Mouse (Mus musculus): ENCODE results near the gene Anks1b. TPM values are rescaled to one million over a fixed set of nuclear protein-coding genes. Genes with fewer than 3 reads are reported as not detected.

Anks1b gene
- polyA plus RNA-seq, 1 experiment from 2014 or later: 1.5 TPM

GRCm38 (mm10) chr10:90688696-90689252, 815.5 kb downstream of the Anks1b start:
- H3K27ac ChIP-seq (ENCODE audit: low read length): no peak overlapping the region
- H3K4me2 ChIP-seq (replicated peaks; ENCODE audit: low read depth, low read length): no peak overlapping the region
- no peaks in the 10 kb centered on the region for H3K9me3 ChIP-seq (ENCODE audit: control insufficient read depth, low read depth, low read length)
- WGBS: 78% methylated on average over 13 of the region's 13 CpGs
- no peak overlapping the region for H3K4me3 ChIP-seq (ENCODE audit: low read depth, low read length)
- H3K36me3 ChIP-seq (ENCODE audit: control insufficient read depth, insufficient read depth, low read length): no peaks in the 10 kb centered on the region
- no peaks in the 10 kb centered on the region for H3K4me1 ChIP-seq (ENCODE audit: control insufficient read depth, insufficient read depth, low read length)
- H3K27me3 ChIP-seq (ENCODE audit: control insufficient read depth, insufficient read depth, low read length): no peaks in the 10 kb centered on the region
- H3K9ac ChIP-seq (replicated peaks; ENCODE audit: low read depth, low read length): no peak overlapping the region
- ATAC-seq (ENCODE audit: insufficient number of reproducible peaks, insufficient read depth, low FRiP score, low read depth): no peak

GRCm38 (mm10) chr10:90689854-90690513, 816.7 kb downstream of the Anks1b start:
- Histone ChIP-seq H3K36me3 (ENCODE audit: control insufficient read depth, insufficient read depth, low read length) (no peaks in the 10 kb centered on the region), H3K27ac (ENCODE audit: low read length) (no peak overlapping the region), H3K9me3 (ENCODE audit: control insufficient read depth, low read depth, low read length) (no peaks in the 10 kb centered on the region), H3K27me3 (ENCODE audit: control insufficient read depth, insufficient read depth, low read length) (no peaks in the 10 kb centered on the region), H3K4me3 (ENCODE audit: low read depth, low read length) (no peak overlapping the region), H3K9ac (replicated peaks; ENCODE audit: low read depth, low read length) (no peak overlapping the region), H3K4me1 (ENCODE audit: control insufficient read depth, insufficient read depth, low read length) (no peaks in the 10 kb centered on the region), H3K4me2 (replicated peaks; ENCODE audit: low read depth, low read length) (no peak overlapping the region)
- 61% methylated on average over 11 of the region's 11 CpGs for WGBS
- no peak for ATAC-seq (ENCODE audit: insufficient number of reproducible peaks, insufficient read depth, low FRiP score, low read depth)

GRCm38 (mm10) chr10:90696687-90697086, 823.4 kb downstream of the Anks1b start:
- no peaks in the 10 kb centered on the region for H3K27me3 ChIP-seq (ENCODE audit: control insufficient read depth, insufficient read depth, low read length)
- H3K4me3 ChIP-seq (ENCODE audit: low read depth, low read length): no peak overlapping the region
- no peaks in the 10 kb centered on the region for H3K9me3 ChIP-seq (ENCODE audit: control insufficient read depth, low read depth, low read length)
- H3K36me3 ChIP-seq (ENCODE audit: control insufficient read depth, insufficient read depth, low read length): no peaks in the 10 kb centered on the region
- WGBS: 82% methylated on average over 5 of the region's 5 CpGs
- H3K4me2 ChIP-seq (replicated peaks; ENCODE audit: low read depth, low read length): no peak overlapping the region
- no peaks in the 10 kb centered on the region for H3K4me1 ChIP-seq (ENCODE audit: control insufficient read depth, insufficient read depth, low read length)
- no peak for ATAC-seq (ENCODE audit: insufficient number of reproducible peaks, insufficient read depth, low FRiP score, low read depth)
- no peak overlapping the region for H3K9ac ChIP-seq (replicated peaks; ENCODE audit: low read depth, low read length)
- H3K27ac ChIP-seq (ENCODE audit: low read length): no peak overlapping the region

- H3K4me2 ChIP-seq (replicated peaks; ENCODE audit: low read depth, low read length): no peak overlapping the region
- no peaks in the 10 kb centered on the region for H3K36me3 ChIP-seq (ENCODE audit: control insufficient read depth, insufficient read depth, low read length)
- no peak overlapping the region for H3K4me3 ChIP-seq (ENCODE audit: low read depth, low read length)
- H3K9ac ChIP-seq (replicated peaks; ENCODE audit: low read depth, low read length): no peak overlapping the region
- 39% methylated on average over 8 of the region's 8 CpGs for WGBS
- no peaks in the 10 kb centered on the region for H3K4me1 ChIP-seq (ENCODE audit: control insufficient read depth, insufficient read depth, low read length)
- no peak overlapping the region for H3K27ac ChIP-seq (ENCODE audit: low read length)
- no peak for ATAC-seq (ENCODE audit: insufficient number of reproducible peaks, insufficient read depth, low FRiP score, low read depth)
- no peaks in the 10 kb centered on the region for H3K9me3 ChIP-seq (ENCODE audit: control insufficient read depth, low read depth, low read length)
- no peaks in the 10 kb centered on the region for H3K27me3 ChIP-seq (ENCODE audit: control insufficient read depth, insufficient read depth, low read length)
Observed at GRCm38 (mm10) chr10:90697413-90697812, 824.1 kb downstream of the Anks1b start.

GRCm38 (mm10) chr10:90699211-90699610, 825.9 kb downstream of the Anks1b start:
- Histone ChIP-seq H3K36me3 (ENCODE audit: control insufficient read depth, insufficient read depth, low read length) (no peaks in the 10 kb centered on the region), H3K4me1 (ENCODE audit: control insufficient read depth, insufficient read depth, low read length) (no peaks in the 10 kb centered on the region), H3K4me3 (ENCODE audit: low read depth, low read length) (no peak overlapping the region), H3K4me2 (replicated peaks; ENCODE audit: low read depth, low read length) (no peak overlapping the region), H3K9me3 (ENCODE audit: control insufficient read depth, low read depth, low read length) (no peaks in the 10 kb centered on the region), H3K9ac (replicated peaks; ENCODE audit: low read depth, low read length) (no peak overlapping the region), H3K27ac (ENCODE audit: low read length) (no peak overlapping the region), H3K27me3 (ENCODE audit: control insufficient read depth, insufficient read depth, low read length) (no peaks in the 10 kb centered on the region)
- WGBS: 84% methylated on average over 12 of the region's 12 CpGs
- no peak for ATAC-seq (ENCODE audit: insufficient number of reproducible peaks, insufficient read depth, low FRiP score, low read depth)

- WGBS: 90% methylated on average over 10 of the region's 10 CpGs
Observed at GRCm38 (mm10) chr10:90704602-90705001, 831.3 kb downstream of the Anks1b start.

GRCm38 (mm10) chr10:90708822-90709601, 835.7 kb downstream of the Anks1b start:
- Histone ChIP-seq H3K27me3 (ENCODE audit: control insufficient read depth, insufficient read depth, low read length) (no peaks in the 10 kb centered on the region), H3K9me3 (ENCODE audit: control insufficient read depth, low read depth, low read length) (no peaks in the 10 kb centered on the region), H3K4me3 (ENCODE audit: low read depth, low read length) (no peak overlapping the region), H3K27ac (ENCODE audit: low read length) (no peak overlapping the region), H3K4me1 (ENCODE audit: control insufficient read depth, insufficient read depth, low read length) (no peaks in the 10 kb centered on the region), H3K4me2 (replicated peaks; ENCODE audit: low read depth, low read length) (no peak overlapping the region), H3K9ac (replicated peaks; ENCODE audit: low read depth, low read length) (no peak overlapping the region), H3K36me3 (ENCODE audit: control insufficient read depth, insufficient read depth, low read length) (no peaks in the 10 kb centered on the region)
- no peak for ATAC-seq (ENCODE audit: insufficient number of reproducible peaks, insufficient read depth, low FRiP score, low read depth)
- 67% methylated on average over 11 of the region's 11 CpGs for WGBS

More at GRCm38 (mm10) chr10:90704602-90705001, 831.3 kb downstream of the Anks1b start:
- Histone ChIP-seq H3K27me3 (ENCODE audit: control insufficient read depth, insufficient read depth, low read length) (no peaks in the 10 kb centered on the region), H3K27ac (ENCODE audit: low read length) (no peak overlapping the region), H3K4me2 (replicated peaks; ENCODE audit: low read depth, low read length) (no peak overlapping the region), H3K9me3 (ENCODE audit: control insufficient read depth, low read depth, low read length) (no peaks in the 10 kb centered on the region), H3K36me3 (ENCODE audit: control insufficient read depth, insufficient read depth, low read length) (no peaks in the 10 kb centered on the region), H3K4me1 (ENCODE audit: control insufficient read depth, insufficient read depth, low read length) (no peaks in the 10 kb centered on the region), H3K9ac (replicated peaks; ENCODE audit: low read depth, low read length) (no peak overlapping the region), H3K4me3 (ENCODE audit: low read depth, low read length) (no peak overlapping the region)
- no peak for ATAC-seq (ENCODE audit: insufficient number of reproducible peaks, insufficient read depth, low FRiP score, low read depth)

- ATAC-seq (ENCODE audit: insufficient number of reproducible peaks, insufficient read depth, low FRiP score, low read depth): no peak
- Histone ChIP-seq H3K27ac (ENCODE audit: low read length) (no peak overlapping the region), H3K4me3 (ENCODE audit: low read depth, low read length) (no peak overlapping the region)
Observed at GRCm38 (mm10) chr10:90709602-90709931, 836.3 kb downstream of the Anks1b start.

More at GRCm38 (mm10) chr10:90709602-90709931, 836.3 kb downstream of the Anks1b start:
- Histone ChIP-seq H3K4me1 (ENCODE audit: control insufficient read depth, insufficient read depth, low read length) (no peaks in the 10 kb centered on the region), H3K36me3 (ENCODE audit: control insufficient read depth, insufficient read depth, low read length) (no peaks in the 10 kb centered on the region), H3K9ac (replicated peaks; ENCODE audit: low read depth, low read length) (no peak overlapping the region), H3K9me3 (ENCODE audit: control insufficient read depth, low read depth, low read length) (no peaks in the 10 kb centered on the region), H3K27me3 (ENCODE audit: control insufficient read depth, insufficient read depth, low read length) (no peaks in the 10 kb centered on the region), H3K4me2 (replicated peaks; ENCODE audit: low read depth, low read length) (no peak overlapping the region)
- 36% methylated on average over 5 of the region's 5 CpGs for WGBS

Data from stomach, embryonic 14.5 days (tissue).